Mouse (Mus musculus): ENCODE data around the gene Stra8. TPM values are rescaled to one million over a fixed set of nuclear protein-coding genes. Genes with fewer than 3 reads are reported as not detected.

The Stra8 gene
- polyA plus RNA-seq, 1 experiment from 2014 or later: not detected

DNA sequence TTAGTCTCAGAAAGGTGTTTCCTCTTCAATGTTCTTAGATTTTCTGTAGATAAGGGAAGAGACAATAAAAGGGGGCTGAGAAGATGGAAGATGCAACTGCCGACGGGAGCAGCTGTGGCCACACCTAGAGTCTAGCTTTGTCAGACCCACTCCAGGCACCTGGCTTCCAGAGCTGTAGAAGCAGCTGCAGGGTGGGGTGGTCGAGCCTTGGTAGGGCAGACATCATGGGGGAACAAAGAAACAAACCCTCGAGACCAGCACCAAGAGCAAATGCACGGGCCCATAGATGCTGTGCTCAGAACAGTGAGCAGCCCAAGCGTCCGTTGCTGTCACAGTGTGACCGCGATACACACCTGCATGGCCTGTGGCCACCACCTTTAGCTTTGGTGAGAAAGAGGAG lies 22.5 kb downstream of the Stra8 start:
- no peaks in the 10 kb centered on the region for H3K9me3 ChIP-seq (ENCODE audit: control insufficient read depth, low read length)
- WGBS: 90% methylated on average over 9 of the region's 9 CpGs
- DNase-seq (ENCODE audit: low spot score) (no peak), ATAC-seq (replicated peaks; ENCODE audit: low FRiP score) (no peak)
- no peaks in the 10 kb centered on the region for H3K36me3 ChIP-seq (ENCODE audit: control insufficient read depth, insufficient read depth, low read length)
- H3K4me1 ChIP-seq (replicated peaks; ENCODE audit: control insufficient read depth, insufficient read depth, low read length): no peaks in the 10 kb centered on the region
- H3K9ac ChIP-seq (ENCODE audit: low read length): no peak overlapping the region
- no peaks in the 10 kb centered on the region for H3K27me3 ChIP-seq (ENCODE audit: control insufficient read depth, insufficient read depth, low read length)
- H3K4me3 ChIP-seq (ENCODE audit: low read depth, low read length): no peak overlapping the region
- no peak overlapping the region for H3K4me2 ChIP-seq (ENCODE audit: low read depth, low read length, severe bottlenecking)
- no peak overlapping the region for H3K27ac ChIP-seq (ENCODE audit: low read depth, low read length)

GRCm38 (mm10) chr6:34943499-34943898 lies 23.5 kb downstream of the Stra8 start:
- 73% methylated on average over 5 of the region's 5 CpGs for WGBS
- no peak for ATAC-seq (replicated peaks; ENCODE audit: low FRiP score)
- Histone ChIP-seq H3K36me3 (ENCODE audit: control insufficient read depth, insufficient read depth, low read length) (no peaks in the 10 kb centered on the region), H3K27ac (ENCODE audit: low read depth, low read length) (no peak overlapping the region), H3K27me3 (ENCODE audit: control insufficient read depth, insufficient read depth, low read length) (no peaks in the 10 kb centered on the region), H3K9me3 (ENCODE audit: control insufficient read depth, low read length) (no peaks in the 10 kb centered on the region), H3K4me3 (ENCODE audit: low read depth, low read length) (no peak overlapping the region), H3K4me1 (replicated peaks; ENCODE audit: control insufficient read depth, insufficient read depth, low read length) (no peaks in the 10 kb centered on the region), H3K4me2 (ENCODE audit: low read depth, low read length, severe bottlenecking) (no peak overlapping the region), H3K9ac (ENCODE audit: low read length) (no peak overlapping the region)
- no peak for DNase-seq (ENCODE audit: low spot score)

DNA sequence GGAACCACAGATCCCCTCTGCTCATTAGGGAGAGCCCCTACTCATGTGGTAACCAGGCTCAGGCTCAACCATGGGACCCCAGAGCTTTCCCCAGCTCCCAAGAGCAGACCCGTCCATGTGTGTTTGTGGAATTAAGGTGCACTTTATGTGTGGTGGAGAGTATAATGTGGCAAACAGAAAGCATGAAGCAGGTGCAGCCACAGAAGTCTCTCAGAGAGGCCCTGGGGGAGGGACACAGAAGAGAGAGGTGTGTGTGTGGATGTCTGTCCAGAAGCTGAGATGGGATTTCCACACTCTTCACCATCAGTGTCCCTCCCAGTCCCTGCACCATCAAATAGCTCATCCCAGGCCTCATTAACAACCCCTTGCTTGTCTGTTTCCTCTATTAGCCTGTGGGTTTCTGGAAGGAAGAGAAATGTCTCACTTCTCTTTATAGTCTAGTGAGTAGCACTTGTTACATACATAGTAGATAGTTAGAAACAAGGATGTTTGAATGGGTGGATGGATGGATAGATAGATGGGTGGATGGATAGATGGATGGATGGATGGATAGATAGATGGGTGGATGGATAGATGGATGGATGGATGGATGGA lies 26.6 kb downstream of the Stra8 start:
- Histone ChIP-seq H3K9ac (ENCODE audit: low read length) (no peak overlapping the region), H3K4me2 (ENCODE audit: low read depth, low read length, severe bottlenecking) (no peak overlapping the region), H3K4me3 (ENCODE audit: low read depth, low read length) (no peak overlapping the region), H3K27ac (ENCODE audit: low read depth, low read length) (no peak overlapping the region), H3K27me3 (ENCODE audit: control insufficient read depth, insufficient read depth, low read length) (no peaks in the 10 kb centered on the region), H3K4me1 (replicated peaks; ENCODE audit: control insufficient read depth, insufficient read depth, low read length) (no peaks in the 10 kb centered on the region), H3K9me3 (ENCODE audit: control insufficient read depth, low read length) (no peaks in the 10 kb centered on the region), H3K36me3 (ENCODE audit: control insufficient read depth, insufficient read depth, low read length) (no peaks in the 10 kb centered on the region)
- WGBS: 92% methylated on average over 1 of the region's 1 CpGs
- DNase-seq (ENCODE audit: low spot score) (no peak), ATAC-seq (replicated peaks; ENCODE audit: low FRiP score) (no peak)

DNA sequence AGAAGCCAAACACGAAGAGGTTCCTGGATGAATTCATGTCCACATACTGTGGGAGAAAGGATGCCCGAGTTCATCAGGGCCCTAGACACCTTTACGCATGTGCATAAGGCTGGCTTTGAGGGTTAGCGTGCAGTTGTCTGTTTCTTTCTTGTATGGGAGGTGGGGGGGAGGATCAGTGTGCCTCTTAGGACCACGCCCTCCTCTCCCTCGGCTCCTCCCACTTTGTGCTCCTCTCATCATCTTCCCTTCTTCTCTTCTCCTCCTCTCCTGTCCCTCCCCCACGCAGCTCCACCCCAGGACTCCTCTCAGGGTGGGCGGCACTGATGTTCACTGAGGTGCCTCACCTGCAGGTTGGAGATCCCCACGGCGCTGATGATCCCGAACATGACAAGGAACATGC lies 28.5 kb downstream of the Stra8 start:
- H3K27ac ChIP-seq (ENCODE audit: low read depth, low read length): no peak overlapping the region
- no peak overlapping the region for H3K9ac ChIP-seq (ENCODE audit: low read length)
- 22% methylated on average over 11 of the region's 11 CpGs for WGBS
- DNase-seq (ENCODE audit: low spot score): no peak
- peak overlapping the region; percentile 16; the same call in 1 of the 2 replicates for H3K4me3 ChIP-seq (ENCODE audit: low read depth, low read length)
- peak overlapping the region; percentile 45 for H3K4me2 ChIP-seq (ENCODE audit: low read depth, low read length, severe bottlenecking)
- H3K27me3 ChIP-seq (ENCODE audit: control insufficient read depth, insufficient read depth, low read length): no peaks in the 10 kb centered on the region
- no peak for ATAC-seq (replicated peaks; ENCODE audit: low FRiP score)
- no peaks in the 10 kb centered on the region for H3K4me1 ChIP-seq (replicated peaks; ENCODE audit: control insufficient read depth, insufficient read depth, low read length)
- no peaks in the 10 kb centered on the region for H3K9me3 ChIP-seq (ENCODE audit: control insufficient read depth, low read length)
- H3K36me3 ChIP-seq (ENCODE audit: control insufficient read depth, insufficient read depth, low read length): no peaks in the 10 kb centered on the region

GRCm38 (mm10) chr6:34951518-34951917 lies 31.6 kb downstream of the Stra8 start:
- Histone ChIP-seq H3K36me3 (ENCODE audit: control insufficient read depth, insufficient read depth, low read length) (no peaks in the 10 kb centered on the region), H3K4me3 (ENCODE audit: low read depth, low read length) (no peak overlapping the region), H3K9ac (ENCODE audit: low read length) (no peak overlapping the region), H3K27me3 (ENCODE audit: control insufficient read depth, insufficient read depth, low read length) (no peaks in the 10 kb centered on the region), H3K4me1 (replicated peaks; ENCODE audit: control insufficient read depth, insufficient read depth, low read length) (no peaks in the 10 kb centered on the region), H3K9me3 (ENCODE audit: control insufficient read depth, low read length) (no peaks in the 10 kb centered on the region), H3K4me2 (ENCODE audit: low read depth, low read length, severe bottlenecking) (no peak overlapping the region), H3K27ac (ENCODE audit: low read depth, low read length) (no peak overlapping the region)
- WGBS: 91% methylated on average over 7 of the region's 7 CpGs
- ATAC-seq (replicated peaks; ENCODE audit: low FRiP score): no peak
- peak; percentile 31 for DNase-seq (ENCODE audit: low spot score)

GRCm38 (mm10) chr6:34951956-34952667 lies 32.1 kb downstream of the Stra8 start:
- DNase-seq (ENCODE audit: low spot score): peak; percentile 25
- ATAC-seq (replicated peaks; ENCODE audit: low FRiP score): no peak
- Histone ChIP-seq H3K27me3 (ENCODE audit: control insufficient read depth, insufficient read depth, low read length) (no peaks in the 10 kb centered on the region), H3K36me3 (ENCODE audit: control insufficient read depth, insufficient read depth, low read length) (no peaks in the 10 kb centered on the region), H3K4me2 (ENCODE audit: low read depth, low read length, severe bottlenecking) (no peak overlapping the region), H3K4me3 (ENCODE audit: low read depth, low read length) (no peak overlapping the region), H3K4me1 (replicated peaks; ENCODE audit: control insufficient read depth, insufficient read depth, low read length) (no peaks in the 10 kb centered on the region), H3K9me3 (ENCODE audit: control insufficient read depth, low read length) (no peaks in the 10 kb centered on the region), H3K27ac (ENCODE audit: low read depth, low read length) (no peak overlapping the region), H3K9ac (ENCODE audit: low read length) (no peak overlapping the region)
- WGBS: 73% methylated on average over 7 of the region's 7 CpGs

DNA sequence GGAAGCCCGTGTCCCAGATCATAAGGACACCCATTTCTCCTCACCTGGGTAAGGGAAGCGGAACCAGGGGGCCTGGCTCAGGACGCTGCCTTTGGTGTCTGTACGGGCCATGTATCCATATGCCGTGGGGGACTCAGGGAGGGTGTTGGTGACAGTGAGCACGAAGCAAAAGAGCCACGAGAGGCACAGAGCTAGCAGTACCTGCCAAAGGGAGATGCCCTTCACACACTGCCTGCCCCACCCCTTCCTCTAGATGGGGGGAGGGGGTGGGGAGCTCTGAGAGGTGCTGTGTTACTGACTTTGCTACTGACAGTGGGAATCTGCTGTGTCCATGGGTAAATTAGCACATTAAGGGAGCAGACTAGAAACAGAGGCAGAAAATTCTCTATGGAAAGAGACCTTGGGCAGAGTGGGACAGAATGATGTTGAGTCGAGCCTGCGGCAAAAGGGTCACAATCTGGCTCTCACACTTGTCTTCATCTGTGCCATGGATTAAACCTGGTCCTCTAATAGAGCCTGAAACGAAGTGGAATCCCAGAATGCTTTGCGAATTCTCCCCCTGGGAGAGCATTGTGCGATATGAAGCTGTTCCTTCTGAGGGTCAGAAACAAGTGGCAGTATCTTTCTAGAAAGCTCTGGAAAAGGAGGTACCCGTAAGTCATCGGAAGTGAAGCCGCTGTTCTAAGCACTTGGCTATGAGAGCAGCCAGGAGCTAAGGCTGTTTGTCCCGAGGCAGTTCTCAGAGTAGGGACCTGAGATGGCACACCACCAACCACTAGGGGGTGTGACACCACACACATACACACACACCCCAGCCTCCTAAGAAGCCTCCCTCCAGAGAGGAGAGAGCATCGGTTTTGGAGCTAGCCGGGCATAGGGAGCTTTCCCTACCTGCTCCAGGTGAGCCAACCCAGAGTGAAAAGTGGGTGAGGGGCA lies 35.2 kb downstream of the Stra8 start:
- WGBS: 55% methylated on average over 18 of the region's 18 CpGs
- no peaks in the 10 kb centered on the region for H3K36me3 ChIP-seq (ENCODE audit: control insufficient read depth, insufficient read depth, low read length)
- H3K9ac ChIP-seq (ENCODE audit: low read length): no peak overlapping the region
- no peak overlapping the region for H3K27ac ChIP-seq (ENCODE audit: low read depth, low read length)
- no peaks in the 10 kb centered on the region for H3K9me3 ChIP-seq (ENCODE audit: control insufficient read depth, low read length)
- H3K27me3 ChIP-seq (ENCODE audit: control insufficient read depth, insufficient read depth, low read length): no peaks in the 10 kb centered on the region
- no peaks in the 10 kb centered on the region for H3K4me1 ChIP-seq (replicated peaks; ENCODE audit: control insufficient read depth, insufficient read depth, low read length)
- peak overlapping the region; percentile 39; the same call in 1 of the 2 replicates for H3K4me2 ChIP-seq (ENCODE audit: low read depth, low read length, severe bottlenecking)
- peak; percentile 72 for ATAC-seq (replicated peaks; ENCODE audit: low FRiP score)
- H3K4me3 ChIP-seq (ENCODE audit: low read depth, low read length): no peak overlapping the region
- peak; percentile 60 for DNase-seq (ENCODE audit: low spot score)

DNA sequence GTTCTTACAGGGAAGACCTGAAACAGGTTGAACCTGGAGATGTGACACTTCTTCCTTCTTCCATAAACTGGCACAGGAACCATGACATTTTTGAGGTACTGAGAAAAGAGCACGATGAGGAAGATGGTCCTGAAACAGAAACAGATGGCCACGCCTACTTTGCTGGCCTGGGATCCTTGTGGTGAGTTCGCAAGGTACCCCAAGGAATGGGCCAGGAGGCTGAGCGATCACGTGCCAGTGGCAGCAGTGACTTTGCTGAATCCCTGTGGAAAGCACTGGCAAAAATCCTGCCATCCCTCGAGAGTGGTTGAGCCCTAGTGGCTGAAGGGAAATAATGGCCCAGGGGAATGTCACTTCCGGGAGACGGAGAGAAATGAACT lies 35.9 kb downstream of the Stra8 start:
- Histone ChIP-seq H3K9ac (ENCODE audit: low read length) (no peak overlapping the region), H3K27me3 (ENCODE audit: control insufficient read depth, insufficient read depth, low read length) (no peaks in the 10 kb centered on the region), H3K4me2 (ENCODE audit: low read depth, low read length, severe bottlenecking) (peak overlapping the region; percentile 39; the same call in 1 of the 2 replicates), H3K4me3 (ENCODE audit: low read depth, low read length) (no peak overlapping the region), H3K27ac (ENCODE audit: low read depth, low read length) (no peak overlapping the region), H3K36me3 (ENCODE audit: control insufficient read depth, insufficient read depth, low read length) (no peaks in the 10 kb centered on the region), H3K4me1 (replicated peaks; ENCODE audit: control insufficient read depth, insufficient read depth, low read length) (no peaks in the 10 kb centered on the region), H3K9me3 (ENCODE audit: control insufficient read depth, low read length) (no peaks in the 10 kb centered on the region)
- 46% methylated on average over 8 of the region's 8 CpGs for WGBS
- peak; percentile 15; the same call in 1 of the 2 replicates for ATAC-seq (replicated peaks; ENCODE audit: low FRiP score)
- no peak for DNase-seq (ENCODE audit: low spot score)

Data from forebrain, embryonic 11.5 days (tissue).